Mouse (Mus musculus) heart, postnatal 0 days (tissue): ENCODE results near the gene Pbxip1. TPM values are rescaled to one million over a fixed set of nuclear protein-coding genes. Genes with fewer than 3 reads are reported as not detected.
A peak's percentile ranks its signal among the peaks of the same experiment; 100 is the strongest.
"Not testable (repeated sequence)": the region's sequence is repeated elsewhere in the genome, so short reads cannot be mapped to it uniquely, and the experiment has no call there.

Experiments used
- ATAC-seq: fragments of 200-750 bp; cut with Nextera tagmentation; 2 replicates; pipeline ENCODE4 v1.8.0; 2017; ENCODE audit warnings: low read depth, moderate number of reproducible peaks, moderate library complexity; ENCODE audit not compliant: insufficient read depth
- DNase-seq: peaks from one replicate; pipeline ENCODE4 v3.0.0-alpha.2; 2016; ENCODE audit warnings: low spot score
- H3K27ac ChIP-seq: fragments of 300-500 bp; sonication (generic); 2 replicates; pipeline ENCODE4 v1.5.1; 2014; ENCODE audit warnings: low read depth, mild to moderate bottlenecking
- H3K27me3 ChIP-seq: fragments of 300-500 bp; sonication (generic); 2 replicates; pipeline ENCODE4 v1.6.1; 2014; ENCODE audit warnings: low read length, mixed read lengths; ENCODE audit not compliant: control insufficient read depth, insufficient read depth
- H3K36me3 ChIP-seq: fragments of 300-500 bp; sonication (generic); replicated peaks from 2 replicates; pipeline ENCODE4 v1.6.1; 2014; ENCODE audit warnings: low read length, mixed read lengths; ENCODE audit not compliant: control insufficient read depth, insufficient read depth
- H3K4me1 ChIP-seq: fragments of 300-500 bp; sonication (generic); 2 replicates; pipeline ENCODE4 v1.6.1; 2014; ENCODE audit warnings: antibody characterized with exemption; ENCODE audit not compliant: control insufficient read depth, insufficient read depth
- H3K4me2 ChIP-seq: fragments of 300-500 bp; sonication (generic); 2 replicates; pipeline ENCODE4 v1.6.1; 2014; ENCODE audit warnings: low read depth, mild to moderate bottlenecking, low read length, moderate library complexity
- H3K4me3 ChIP-seq: fragments of 300-500 bp; sonication (generic); 2 replicates; pipeline ENCODE4 v1.5.1; 2014; ENCODE audit warnings: low read depth, low read length
- H3K9ac ChIP-seq: fragments of 300-500 bp; sonication (generic); replicated peaks from 2 replicates; pipeline ENCODE4 v1.6.1; 2014; ENCODE audit warnings: low read depth, low read length, mixed read lengths
- H3K9me3 ChIP-seq: fragments of 300-500 bp; sonication (generic); replicated peaks from 2 replicates; pipeline ENCODE4 v1.6.1; 2016; ENCODE audit warnings: low read length; ENCODE audit not compliant: control insufficient read depth
- CTCF ChIP-seq: IDR thresholded peaks from 2 replicates; pipeline ENCODE4 v1.5.1; 2016; ENCODE audit warnings: antibody characterized with exemption, control low read depth, low read depth
- EP300 ChIP-seq: IDR thresholded peaks from 2 replicates; pipeline ENCODE4 v1.6.1; 2016; ENCODE audit warnings: antibody characterized with exemption, low read depth
- WGBS: fragments of 180-500 bp; shearing (Covaris S2); extraction: QIAGEN DNeasy Blood & Tissue Kit; methylation state at CpG from one replicate; pipeline ENCODE4 v1.1.7; 2014; 5-methylcytosine and 5-hydroxymethylcytosine counted together
- polyA plus RNA-seq: library from polyadenylated mRNA; unstranded; fragments of >200 nt; fragmentation: Nextera tagmentation; extraction: Ambion mirVana; gene quantifications from 2 replicates; pipeline ENCODE4 v1.2.1, GENCODE M21; 2015
- total RNA-seq: library from RNA; depleted of rRNA; stranded (reverse); fragments of >200 nt; gene quantifications from 2 replicates; pipeline ENCODE4 v1.2.3, GENCODE M21; 2014; ENCODE audit warnings: low replicate concordance

Pbxip1 gene
- total and polyA plus RNA-seq, 2 experiments from 2014 or later, result 73.2 to 84.4 TPM

GRCm38 (mm10) chr3:89421810-89422473, 14.6 kb upstream of the Pbxip1 start:
- H3K9me3 ChIP-seq, result no peaks in the 10 kb centered on the region
- no peaks in the 10 kb centered on the region for H3K27me3 ChIP-seq
- peaks cover 12% of the 10 kb centered on the region; the same call in 1 of the 2 replicates for H3K4me1 ChIP-seq
- ATAC-seq (no peak), DNase-seq (no peak)
- WGBS, result 16% methylated on average over 22 of the region's 22 CpGs
- peak overlapping the region; percentile 85 for H3K4me2 ChIP-seq
- H3K9ac ChIP-seq, result peak overlapping the region; percentile 61
- TF ChIP-seq CTCF, result no peak
- TF ChIP-seq EP300, result no peak
- peaks cover 32% of the 10 kb centered on the region for H3K36me3 ChIP-seq
- peak overlapping the region; percentile 47 for H3K4me3 ChIP-seq
- peak overlapping the region; percentile 56 for H3K27ac ChIP-seq

GRCm38 (mm10) chr3:89422556-89423205, 13.8 kb upstream of the Pbxip1 start:
- no peak overlapping the region for H3K9ac ChIP-seq
- peaks cover 39% of the 10 kb centered on the region for H3K36me3 ChIP-seq
- H3K4me1 ChIP-seq, result peaks cover 12% of the 10 kb centered on the region; the same call in 1 of the 2 replicates
- no peak for DNase-seq
- no peaks in the 10 kb centered on the region for H3K27me3 ChIP-seq
- no peak for ATAC-seq
- WGBS, result 59% methylated on average over 6 of the region's 6 CpGs
- no peak for TF ChIP-seq CTCF
- no peak for TF ChIP-seq EP300
- H3K4me3 ChIP-seq, result peak overlapping the region; percentile 47
- no peak overlapping the region for H3K27ac ChIP-seq
- peak overlapping the region; percentile 85 for H3K4me2 ChIP-seq
- H3K9me3 ChIP-seq, result no peaks in the 10 kb centered on the region

GRCm38 (mm10) chr3:89424416-89425140, 11.9 kb upstream of the Pbxip1 start:
- Histone ChIP-seq H3K27me3 (no peaks in the 10 kb centered on the region), H3K4me3 (no peak overlapping the region), H3K4me1 (peaks cover 12% of the 10 kb centered on the region; the same call in 1 of the 2 replicates), H3K36me3 (peaks cover 44% of the 10 kb centered on the region), H3K9ac (no peak overlapping the region), H3K9me3 (no peaks in the 10 kb centered on the region), H3K4me2 (no peak overlapping the region), H3K27ac (no peak overlapping the region)
- ATAC-seq (no peak), DNase-seq (no peak)
- TF ChIP-seq CTCF (no peak), EP300 (no peak)
- WGBS, result 85% methylated on average over 5 of the region's 5 CpGs

GRCm38 (mm10) chr3:89425141-89425525, 11.4 kb upstream of the Pbxip1 start:
- 73% methylated on average over 5 of the region's 5 CpGs for WGBS
- TF ChIP-seq EP300, result no peak
- no peak for TF ChIP-seq CTCF
- ATAC-seq, result no peak
- no peaks in the 10 kb centered on the region for H3K27me3 ChIP-seq
- H3K27ac ChIP-seq, result no peak overlapping the region
- H3K4me3 ChIP-seq, result no peak overlapping the region
- no peak for DNase-seq
- no peak overlapping the region for H3K4me2 ChIP-seq
- no peaks in the 10 kb centered on the region for H3K9me3 ChIP-seq
- H3K36me3 ChIP-seq, result peaks cover 44% of the 10 kb centered on the region
- no peak overlapping the region for H3K9ac ChIP-seq
- H3K4me1 ChIP-seq, result peaks cover 12% of the 10 kb centered on the region; the same call in 1 of the 2 replicates

- H3K4me3 ChIP-seq, result no peak overlapping the region
- 88% methylated on average over 4 of the region's 4 CpGs for WGBS
- peaks cover 7% of the 10 kb centered on the region; the same call in 1 of the 2 replicates for H3K4me1 ChIP-seq
- H3K9ac ChIP-seq, result no peak overlapping the region
- TF ChIP-seq EP300, result no peak
- TF ChIP-seq CTCF, result no peak
- H3K27me3 ChIP-seq, result no peaks in the 10 kb centered on the region
- H3K9me3 ChIP-seq, result no peaks in the 10 kb centered on the region
- H3K27ac ChIP-seq, result no peak overlapping the region
- H3K36me3 ChIP-seq, result peaks cover 44% of the 10 kb centered on the region
- no peak for ATAC-seq
- H3K4me2 ChIP-seq, result no peak overlapping the region
- DNase-seq, result no peak
These were observed 10.6 kb upstream of the Pbxip1 start for GRCm38 (mm10) chr3:89425876-89426275.

- peaks cover 60% of the 10 kb centered on the region for H3K36me3 ChIP-seq
- H3K4me1 ChIP-seq, DNase-seq, H3K9me3 ChIP-seq, ATAC-seq, H3K9ac ChIP-seq, H3K27me3 ChIP-seq, H3K4me3 ChIP-seq, H3K4me2 ChIP-seq, H3K27ac ChIP-seq: not testable (repeated sequence)
- 88% methylated on average over 6 of the region's 7 CpGs for WGBS
These were observed 7.5 kb upstream of the Pbxip1 start for GRCm38 (mm10) chr3:89429021-89429420.
